Mouse (Mus musculus) adrenal gland, postnatal 4 days (tissue): ENCODE data around the gene Dclre1b. TPM values are rescaled to one million over a fixed set of nuclear protein-coding genes. Genes with fewer than 3 reads are reported as not detected.
A peak's percentile ranks its signal among the peaks of the same experiment; 100 is the strongest.
"Not testable (repeated sequence)": the region's sequence is repeated elsewhere in the genome, so short reads cannot be mapped to it uniquely, and the experiment has no call there.

Source experiments
- DNase-seq, 2 experiments: peaks; one replicate each; pipeline ENCODE4 v3.0.0; 2021 to 2022; ENCODE audit warnings: low spot score in 2 of 2, mixed read lengths in 2 of 2
- long read RNA-seq, 2 experiments: library from polyadenylated mRNA; stranded (forward); transcript quantifications; one replicate each; pipeline ENCODE4 v2.0.0; 2021
- total RNA-seq, 2 experiments: library from RNA; stranded (reverse); gene quantifications; 2 replicates each; pipeline ENCODE4 v1.2.3; 2021

The Dclre1b gene
- total RNA-seq, result 10 to 100 TPM; 20.5 to 21.3 TPM
- long read RNA-seq, experiment 1, full-length matches to known transcripts, result 7 of 7 reads
- long read RNA-seq, experiment 1, partial matches to known transcripts, result 0 of 7 reads
- long read RNA-seq, experiment 1, other reads (novel, unspliced or antisense), result 0 of 7 reads
- long read RNA-seq, experiment 2, full-length matches to known transcripts, result 8 of 12 reads
- long read RNA-seq, experiment 2, partial matches to known transcripts, result 0 of 12 reads
- long read RNA-seq, experiment 2, other reads (novel, unspliced or antisense), result 4 of 12 reads

- DNase-seq, result peak; percentile 71 to 80
These were observed at the start of gene Dclre1b, which contains the start of the genes Ap4b1 and Gm43064 for GRCm38 (mm10) chr3:103808891-103809798. Dclre1b (minus strand) TSS chr3:103809444. Ap4b1 (plus strand) TSS chr3:103809520. Gm43064 (plus strand) TSS chr3:103809573.

GRCm38 (mm10) chr3:103857977-103858563 is 48.8 kb upstream of the Dclre1b start:
- no peak for DNase-seq

GRCm38 (mm10) chr3:103857036-103857805 is 48.0 kb upstream of the Dclre1b start:
- DNase-seq, result no peak

- DNase-seq, result no peak
These were observed 44.6 kb upstream of the Dclre1b start for GRCm38 (mm10) chr3:103853804-103854203.

GRCm38 (mm10) chr3:103852565-103853299 is 43.5 kb upstream of the Dclre1b start:
- no peak for DNase-seq

- DNase-seq, result no peak
These were observed 42.6 kb upstream of the Dclre1b start for GRCm38 (mm10) chr3:103851882-103852281.

GRCm38 (mm10) chr3:103851481-103851880 is 42.2 kb upstream of the Dclre1b start:
- DNase-seq, result no peak

- no peak for DNase-seq
These were observed 41.6 kb upstream of the Dclre1b start for GRCm38 (mm10) chr3:103850644-103851363.

GRCm38 (mm10) chr3:103840946-103841345 is 31.7 kb upstream of the Dclre1b start:
- not testable (repeated sequence) for DNase-seq

GRCm38 (mm10) chr3:103840195-103840594 is 31.0 kb upstream of the Dclre1b start:
- not testable (repeated sequence) for DNase-seq

GRCm38 (mm10) chr3:103839711-103840110 is 30.5 kb upstream of the Dclre1b start:
- no peak for DNase-seq

- DNase-seq, result no peak
These were observed 27.2 kb upstream of the Dclre1b start for GRCm38 (mm10) chr3:103836453-103836852.

- DNase-seq, result no peak
These were observed 26.7 kb upstream of the Dclre1b start for GRCm38 (mm10) chr3:103835951-103836310.

GRCm38 (mm10) chr3:103835272-103835950 is 26.2 kb upstream of the Dclre1b start:
- no peak for DNase-seq

GRCm38 (mm10) chr3:103834001-103834400 is 24.8 kb upstream of the Dclre1b start:
- DNase-seq, result no peak

GRCm38 (mm10) chr3:103832426-103832825 is 23.2 kb upstream of the Dclre1b start, which contains the start of gene Bcl2l15:
Bcl2l15 (plus strand) TSS chr3:103832601.
- no peak for DNase-seq

GRCm38 (mm10) chr3:103831146-103831545 is 21.9 kb upstream of the Dclre1b start:
- no peak for DNase-seq

GRCm38 (mm10) chr3:103830681-103831080 is 21.4 kb upstream of the Dclre1b start:
- not testable (repeated sequence) for DNase-seq

- no peak for DNase-seq
These were observed 19.8 kb upstream of the Dclre1b start for GRCm38 (mm10) chr3:103829036-103829435.
